Mouse (Mus musculus): ENCODE measurements at regions not wholly inside any gene's neighbourhood (a gene's known extent, or its start where the extent isn't known, plus 50 kb on each side); places are given as distances from the start of the nearest gene placed in this dataset.

DNA sequence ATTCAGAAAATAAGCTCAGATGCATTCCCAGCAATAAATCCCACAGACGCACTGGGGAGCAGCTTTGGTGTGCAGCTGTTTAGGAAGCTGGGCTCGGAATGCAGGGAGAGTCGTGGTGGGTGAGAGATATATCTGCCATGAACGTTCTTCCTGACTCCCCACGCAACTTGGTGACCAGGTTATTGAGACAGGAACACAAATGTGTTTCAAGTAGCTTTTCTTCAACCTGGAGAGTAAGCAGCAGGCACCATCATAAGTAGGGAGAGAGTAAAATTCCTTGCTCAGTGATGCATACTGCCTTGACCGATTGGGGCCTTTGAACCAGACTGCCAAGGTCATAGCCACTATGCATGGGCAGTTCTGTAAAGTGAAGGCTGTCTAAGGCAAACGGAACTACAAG is 95.6 kb upstream of the Basp1 start:
- no peak for ATAC-seq (replicated peaks; ENCODE audit: insufficient number of reproducible peaks, low FRiP score, low TSS enrichment, low read depth)

DNA sequence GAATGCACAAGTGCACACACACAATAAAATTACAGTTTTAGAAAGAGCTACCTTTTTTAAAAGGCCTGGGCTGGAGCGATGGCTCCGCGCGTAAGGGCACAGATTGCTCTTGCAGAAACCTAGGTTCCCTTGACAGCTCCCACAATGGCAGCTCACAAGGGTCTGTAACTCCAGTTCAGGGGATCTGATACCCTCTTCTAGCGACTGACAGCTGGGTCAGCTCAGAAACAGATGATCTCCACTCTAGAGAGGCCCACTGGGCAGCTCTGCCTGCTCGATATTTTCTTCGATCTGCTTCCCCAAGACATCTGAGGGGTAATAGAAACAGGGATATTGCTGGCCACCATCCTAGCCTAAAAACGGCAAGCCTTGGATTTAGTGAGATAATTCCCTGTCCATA is 96.0 kb upstream of the Basp1 start:
- 0 out of 2 replicates have a peak, but pooled peaks have one; percentile 50 for ATAC-seq (replicated peaks; ENCODE audit: insufficient number of reproducible peaks, low FRiP score, low TSS enrichment, low read depth)
- Histone ChIP-seq H3K9ac (replicated peaks; ENCODE audit: low read length) (no peak overlapping the region), H3K4me1 (ENCODE audit: control insufficient read depth, insufficient read depth, low read length) (no peaks in the 10 kb centered on the region), H3K4me3 (ENCODE audit: low read depth, low read length) (no peak overlapping the region), H3K27me3 (ENCODE audit: control insufficient read depth, insufficient read depth, low read length) (no peaks in the 10 kb centered on the region), H3K9me3 (replicated peaks; ENCODE audit: control insufficient read depth, low read length) (no peaks in the 10 kb centered on the region), H3K36me3 (replicated peaks; ENCODE audit: control insufficient read depth, insufficient read depth, low read depth, low read length) (no peaks in the 10 kb centered on the region), H3K4me2 (ENCODE audit: low read depth, low read length) (no peak overlapping the region), H3K27ac (replicated peaks; ENCODE audit: low read depth, low read length) (no peak overlapping the region)
- WGBS = 63% methylated on average over 8 of the region's 8 CpGs
- DNase-seq (ENCODE audit: low spot score) = no peak

More for the DNA sequence above, 95.6 kb upstream of the Basp1 start:
- H3K9ac ChIP-seq (replicated peaks; ENCODE audit: low read length) = no peak overlapping the region
- no peak for DNase-seq (ENCODE audit: low spot score)
- no peak overlapping the region for H3K4me3 ChIP-seq (ENCODE audit: low read depth, low read length)
- WGBS = 61% methylated on average over 7 of the region's 7 CpGs
- H3K4me2 ChIP-seq (ENCODE audit: low read depth, low read length) = no peak overlapping the region
- no peaks in the 10 kb centered on the region for H3K9me3 ChIP-seq (replicated peaks; ENCODE audit: control insufficient read depth, low read length)
- no peaks in the 10 kb centered on the region for H3K36me3 ChIP-seq (replicated peaks; ENCODE audit: control insufficient read depth, insufficient read depth, low read depth, low read length)
- no peaks in the 10 kb centered on the region for H3K27me3 ChIP-seq (ENCODE audit: control insufficient read depth, insufficient read depth, low read length)
- no peaks in the 10 kb centered on the region for H3K4me1 ChIP-seq (ENCODE audit: control insufficient read depth, insufficient read depth, low read length)
- H3K27ac ChIP-seq (replicated peaks; ENCODE audit: low read depth, low read length) = no peak overlapping the region

- ATAC-seq (replicated peaks; ENCODE audit: insufficient number of reproducible peaks, low FRiP score, low TSS enrichment, low read depth) = peak; percentile 83
- DNase-seq (ENCODE audit: low spot score) = peak; percentile 64
- WGBS = 20% methylated on average over 8 of the region's 8 CpGs
- Histone ChIP-seq H3K27me3 (ENCODE audit: control insufficient read depth, insufficient read depth, low read length) (no peaks in the 10 kb centered on the region), H3K27ac (replicated peaks; ENCODE audit: low read depth, low read length) (no peak overlapping the region), H3K36me3 (replicated peaks; ENCODE audit: control insufficient read depth, insufficient read depth, low read depth, low read length) (no peaks in the 10 kb centered on the region), H3K4me3 (ENCODE audit: low read depth, low read length) (no peak overlapping the region), H3K4me2 (ENCODE audit: low read depth, low read length) (no peak overlapping the region), H3K9me3 (replicated peaks; ENCODE audit: control insufficient read depth, low read length) (no peaks in the 10 kb centered on the region), H3K4me1 (ENCODE audit: control insufficient read depth, insufficient read depth, low read length) (no peaks in the 10 kb centered on the region), H3K9ac (replicated peaks; ENCODE audit: low read length) (no peak overlapping the region)
Observed at GRCm38 (mm10) chr15:25510060-25510492, 96.5 kb upstream of the Basp1 start.

GRCm38 (mm10) chr15:25518025-25518928 is 104.0 kb upstream of the Myo10 start:
- Histone ChIP-seq H3K4me1 (ENCODE audit: control insufficient read depth, insufficient read depth, low read length) (no peaks in the 10 kb centered on the region), H3K27me3 (ENCODE audit: control insufficient read depth, insufficient read depth, low read length) (no peaks in the 10 kb centered on the region), H3K36me3 (replicated peaks; ENCODE audit: control insufficient read depth, insufficient read depth, low read depth, low read length) (no peaks in the 10 kb centered on the region), H3K27ac (replicated peaks; ENCODE audit: low read depth, low read length) (no peak overlapping the region), H3K4me2 (ENCODE audit: low read depth, low read length) (no peak overlapping the region; the same call in 1 of the 2 replicates), H3K9ac (replicated peaks; ENCODE audit: low read length) (no peak overlapping the region; the same call in 1 of the 2 replicates), H3K4me3 (ENCODE audit: low read depth, low read length) (no peak overlapping the region), H3K9me3 (replicated peaks; ENCODE audit: control insufficient read depth, low read length) (no peaks in the 10 kb centered on the region)
- DNase-seq (ENCODE audit: low spot score) (no peak), ATAC-seq (replicated peaks; ENCODE audit: insufficient number of reproducible peaks, low FRiP score, low TSS enrichment, low read depth) (0 out of 2 replicates have a peak, but pooled peaks have one; percentile 52)
- 80% methylated on average over 15 of the region's 15 CpGs for WGBS

- no peak for ATAC-seq (replicated peaks; ENCODE audit: insufficient number of reproducible peaks, low FRiP score, low TSS enrichment, low read depth)
- no peaks in the 10 kb centered on the region for H3K36me3 ChIP-seq (replicated peaks; ENCODE audit: control insufficient read depth, insufficient read depth, low read depth, low read length)
- H3K4me3 ChIP-seq (ENCODE audit: low read depth, low read length) = no peak overlapping the region
- no peaks in the 10 kb centered on the region for H3K27me3 ChIP-seq (ENCODE audit: control insufficient read depth, insufficient read depth, low read length)
- no peak overlapping the region for H3K4me2 ChIP-seq (ENCODE audit: low read depth, low read length)
- H3K9me3 ChIP-seq (replicated peaks; ENCODE audit: control insufficient read depth, low read length) = no peaks in the 10 kb centered on the region
- no peak for DNase-seq (ENCODE audit: low spot score)
- no peak overlapping the region for H3K9ac ChIP-seq (replicated peaks; ENCODE audit: low read length)
- no peaks in the 10 kb centered on the region for H3K4me1 ChIP-seq (ENCODE audit: control insufficient read depth, insufficient read depth, low read length)
- WGBS = 88% methylated on average over 4 of the region's 4 CpGs
- no peak overlapping the region for H3K27ac ChIP-seq (replicated peaks; ENCODE audit: low read depth, low read length)
Observed at GRCm38 (mm10) chr15:25524189-25524588, 98.1 kb upstream of the Myo10 start.

DNA sequence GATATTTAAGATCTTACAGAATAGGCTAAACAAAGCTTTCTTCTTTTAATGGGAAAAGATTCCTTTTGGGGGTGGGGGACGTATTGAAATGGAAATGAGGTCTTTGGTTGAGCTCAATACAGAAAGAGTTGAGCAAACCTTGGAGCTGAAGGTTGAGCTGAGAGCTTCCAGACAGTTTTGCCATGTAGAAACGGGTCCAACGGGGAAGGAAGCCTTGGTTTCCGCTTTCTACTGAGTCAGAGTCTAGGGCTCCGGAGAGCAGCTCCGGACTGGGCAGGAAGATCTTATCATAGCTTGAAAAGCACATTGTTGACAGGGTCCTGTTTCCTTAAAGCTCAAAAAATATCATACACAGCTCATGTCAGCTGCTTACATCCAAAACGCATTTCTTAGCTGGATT is 97.0 kb upstream of the Myo10 start:
- DNase-seq (ENCODE audit: low spot score) = no peak
- ATAC-seq (replicated peaks; ENCODE audit: insufficient number of reproducible peaks, low FRiP score, low TSS enrichment, low read depth) = no peak
- H3K4me2 ChIP-seq (ENCODE audit: low read depth, low read length) = no peak overlapping the region
- H3K27ac ChIP-seq (replicated peaks; ENCODE audit: low read depth, low read length) = no peak overlapping the region
- H3K27me3 ChIP-seq (ENCODE audit: control insufficient read depth, insufficient read depth, low read length) = no peaks in the 10 kb centered on the region
- H3K9me3 ChIP-seq (replicated peaks; ENCODE audit: control insufficient read depth, low read length) = no peaks in the 10 kb centered on the region
- no peak overlapping the region for H3K4me3 ChIP-seq (ENCODE audit: low read depth, low read length)
- WGBS = 67% methylated on average over 7 of the region's 7 CpGs
- no peaks in the 10 kb centered on the region for H3K36me3 ChIP-seq (replicated peaks; ENCODE audit: control insufficient read depth, insufficient read depth, low read depth, low read length)
- no peak overlapping the region for H3K9ac ChIP-seq (replicated peaks; ENCODE audit: low read length)
- H3K4me1 ChIP-seq (ENCODE audit: control insufficient read depth, insufficient read depth, low read length) = no peaks in the 10 kb centered on the region

DNA sequence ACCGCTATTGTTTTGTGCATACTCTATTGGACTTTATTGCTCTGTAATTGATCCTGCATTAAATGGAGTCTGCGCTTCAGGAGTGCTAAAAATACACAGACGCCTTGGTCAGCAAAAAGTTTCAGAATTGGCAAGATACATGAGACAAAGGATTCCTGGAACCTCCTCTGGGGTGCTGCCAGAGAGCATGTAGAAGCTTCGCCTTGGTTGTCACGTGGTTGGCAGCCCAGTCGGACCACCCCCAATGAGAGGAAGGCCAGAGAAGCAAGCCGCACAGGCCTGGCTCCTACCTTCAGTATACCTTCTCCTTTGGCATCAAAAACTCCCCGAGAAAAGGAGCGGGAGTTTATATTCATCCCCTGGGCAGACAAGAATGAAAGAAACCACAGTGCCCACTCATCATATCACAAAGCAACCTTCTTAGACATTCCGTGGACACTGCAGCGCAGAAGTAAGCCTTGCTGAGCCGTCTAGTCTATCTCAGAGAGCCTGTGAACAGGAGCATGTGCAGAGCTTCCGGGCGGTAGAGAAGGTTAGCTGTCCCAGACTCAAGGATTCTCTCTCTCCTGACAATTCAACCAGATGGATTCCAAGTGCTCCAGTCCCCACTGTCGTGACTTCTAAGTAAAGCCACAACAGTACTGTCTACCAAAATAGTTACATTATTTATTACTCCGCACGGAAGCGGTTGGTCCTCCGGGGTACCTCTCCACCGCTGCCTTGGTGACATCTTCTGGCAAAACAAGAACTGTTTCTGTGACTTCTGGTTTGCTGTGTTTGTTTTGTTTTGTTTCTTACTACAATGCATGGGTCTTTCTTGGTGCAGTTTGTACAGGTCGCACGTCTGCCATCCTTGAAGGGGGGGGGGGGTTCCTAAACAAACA is 85.6 kb upstream of the Myo10 start:
- 86% methylated on average over 22 of the region's 22 CpGs for WGBS
- Histone ChIP-seq H3K9ac (replicated peaks; ENCODE audit: low read length) (no peak overlapping the region), H3K4me3 (ENCODE audit: low read depth, low read length) (no peak overlapping the region), H3K9me3 (replicated peaks; ENCODE audit: control insufficient read depth, low read length) (no peaks in the 10 kb centered on the region), H3K4me1 (ENCODE audit: control insufficient read depth, insufficient read depth, low read length) (no peaks in the 10 kb centered on the region), H3K36me3 (replicated peaks; ENCODE audit: control insufficient read depth, insufficient read depth, low read depth, low read length) (no peaks in the 10 kb centered on the region), H3K27ac (replicated peaks; ENCODE audit: low read depth, low read length) (no peak overlapping the region), H3K27me3 (ENCODE audit: control insufficient read depth, insufficient read depth, low read length) (no peaks in the 10 kb centered on the region), H3K4me2 (ENCODE audit: low read depth, low read length) (no peak overlapping the region)
- DNase-seq (ENCODE audit: low spot score) (no peak), ATAC-seq (replicated peaks; ENCODE audit: insufficient number of reproducible peaks, low FRiP score, low TSS enrichment, low read depth) (no peak)

Data from embryonic facial prominence, embryonic 11.5 days (tissue).